Mouse (Mus musculus) lung, postnatal 0 days (tissue): ENCODE results near the gene Gpc2. TPM values are rescaled to one million over a fixed set of nuclear protein-coding genes. Genes with fewer than 3 reads are reported as not detected.

Source experiments
- ATAC-seq: fragments of 200-750 bp; cut with Nextera tagmentation; 2 replicates; pipeline ENCODE4 v1.8.0; 2017; ENCODE audit warnings: moderate library complexity
- DNase-seq: peaks from one replicate; pipeline ENCODE4 v3.0.0-alpha.2; 2016; ENCODE audit warnings: low spot score
- H3K27ac ChIP-seq: fragments of 300-500 bp; sonication (generic); 2 replicates; pipeline ENCODE4 v1.5.1; 2014; ENCODE audit warnings: antibody characterized with exemption, mild to moderate bottlenecking, low read length, mixed read lengths
- H3K27me3 ChIP-seq: fragments of 300-500 bp; sonication (generic); replicated peaks from 2 replicates; pipeline ENCODE4 v1.6.1; 2014; ENCODE audit warnings: low read length, mixed read lengths; ENCODE audit not compliant: insufficient read depth
- H3K36me3 ChIP-seq: fragments of 300-500 bp; sonication (generic); 2 replicates; pipeline ENCODE4 v1.6.1; 2014; ENCODE audit warnings: low read length, mixed read lengths; ENCODE audit not compliant: insufficient read depth
- H3K4me1 ChIP-seq: fragments of 300-500 bp; sonication (generic); 2 replicates; pipeline ENCODE4 v1.6.1; 2014; ENCODE audit warnings: antibody characterized with exemption, low read depth, low read length, mixed read lengths; ENCODE audit not compliant: insufficient read depth
- H3K4me2 ChIP-seq: fragments of 300-500 bp; sonication (generic); replicated peaks from 2 replicates; pipeline ENCODE4 v1.6.1; 2014; ENCODE audit warnings: low read depth, mild to moderate bottlenecking, low read length, moderate library complexity, mixed read lengths
- H3K4me3 ChIP-seq: fragments of 300-500 bp; sonication (generic); 2 replicates; pipeline ENCODE4 v1.5.1; 2014; ENCODE audit warnings: low read depth, low read length
- H3K9ac ChIP-seq: fragments of 300-500 bp; sonication (generic); replicated peaks from 2 replicates; pipeline ENCODE4 v1.6.1; 2014; ENCODE audit warnings: low read depth, mild to moderate bottlenecking
- H3K9me3 ChIP-seq: fragments of 300-500 bp; sonication (generic); 2 replicates; pipeline ENCODE4 v1.6.1; 2016; ENCODE audit warnings: low read length, mixed read lengths
- CTCF ChIP-seq: IDR thresholded peaks from 2 replicates; pipeline ENCODE4 v1.5.1; 2016; ENCODE audit warnings: antibody characterized with exemption, mild to moderate bottlenecking
- EP300 ChIP-seq: IDR thresholded peaks from 2 replicates; pipeline ENCODE4 v1.6.1; 2016; ENCODE audit warnings: antibody characterized with exemption, mild to moderate bottlenecking, control low read depth
- WGBS: fragments of 180-500 bp; shearing (Covaris S2); extraction: QIAGEN DNeasy Blood & Tissue Kit; methylation state at CpG from one replicate; pipeline ENCODE4 v1.1.7; 2014; 5-methylcytosine and 5-hydroxymethylcytosine counted together
- polyA plus RNA-seq: library from polyadenylated mRNA; unstranded; fragments of >200 nt; fragmentation: Nextera tagmentation; extraction: Ambion mirVana; gene quantifications from 2 replicates; pipeline ENCODE4 v1.2.1, GENCODE M21; 2015

Gpc2 gene
- polyA plus RNA-seq, 1 experiment from 2014 or later, result 2.0 TPM

DNA sequence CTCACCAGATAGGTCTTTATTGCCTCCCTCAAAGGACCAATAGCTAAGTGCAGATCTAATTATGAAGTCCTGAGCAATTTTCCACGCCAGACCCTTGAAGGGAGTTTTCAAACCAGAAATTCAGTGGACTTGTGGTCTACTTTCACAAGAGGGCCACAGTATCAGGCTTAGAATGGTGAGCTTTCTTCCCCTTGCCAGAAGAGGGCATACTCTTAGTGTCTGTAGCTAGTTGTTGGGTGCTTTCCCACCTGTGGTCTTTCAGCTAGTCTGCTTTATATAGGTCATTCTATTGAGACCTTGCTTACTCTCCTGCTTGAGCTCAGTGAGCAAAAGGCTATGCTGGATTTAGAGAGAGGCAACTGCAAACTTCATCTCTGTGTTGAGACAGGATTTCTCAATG is 3.7 kb upstream of the Gpc2 start:
- no peak for ATAC-seq
- no peaks in the 10 kb centered on the region for H3K4me1 ChIP-seq

DNA sequence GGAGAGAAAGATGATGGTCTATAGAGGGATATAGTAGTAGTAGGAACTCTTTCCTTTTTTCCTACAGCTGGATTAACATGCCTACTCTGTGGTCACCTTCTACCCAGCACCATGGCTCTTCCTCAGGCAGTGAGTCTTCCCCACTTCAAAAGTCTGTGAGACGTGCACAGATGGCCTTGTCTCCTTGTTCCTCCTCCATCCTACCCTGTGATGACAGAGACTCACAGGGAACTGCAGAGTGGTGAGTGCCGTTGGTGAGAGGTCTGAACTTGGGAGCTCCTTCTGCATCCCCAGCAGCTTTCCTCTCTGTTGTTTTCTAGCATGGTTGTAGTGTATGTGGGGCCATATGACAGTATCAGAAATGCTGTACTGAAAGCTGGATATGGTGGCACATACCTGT is 2.0 kb upstream of the Gpc2 start:
- TF ChIP-seq CTCF (no peak), EP300 (no peak)
- Histone ChIP-seq H3K9ac (no peak overlapping the region), H3K4me2 (no peak overlapping the region), H3K9me3 (no peaks in the 10 kb centered on the region), H3K36me3 (no peaks in the 10 kb centered on the region), H3K27me3 (no peaks in the 10 kb centered on the region), H3K4me3 (no peak overlapping the region), H3K4me1 (no peaks in the 10 kb centered on the region), H3K27ac (no peak overlapping the region)
- no peak for ATAC-seq
- no peak for DNase-seq
- WGBS, result 68% methylated on average over 2 of the region's 2 CpGs

More for the DNA sequence above, 3.7 kb upstream of the Gpc2 start:
- Histone ChIP-seq H3K27me3 (no peaks in the 10 kb centered on the region), H3K9ac (no peak overlapping the region), H3K36me3 (no peaks in the 10 kb centered on the region), H3K4me3 (no peak overlapping the region), H3K9me3 (no peaks in the 10 kb centered on the region), H3K4me2 (no peak overlapping the region), H3K27ac (no peak overlapping the region)
- WGBS, result 52% methylated on average over 1 of the region's 1 CpGs
- TF ChIP-seq EP300, result no peak
- TF ChIP-seq CTCF, result peak; percentile 41
- DNase-seq, result no peak

DNA sequence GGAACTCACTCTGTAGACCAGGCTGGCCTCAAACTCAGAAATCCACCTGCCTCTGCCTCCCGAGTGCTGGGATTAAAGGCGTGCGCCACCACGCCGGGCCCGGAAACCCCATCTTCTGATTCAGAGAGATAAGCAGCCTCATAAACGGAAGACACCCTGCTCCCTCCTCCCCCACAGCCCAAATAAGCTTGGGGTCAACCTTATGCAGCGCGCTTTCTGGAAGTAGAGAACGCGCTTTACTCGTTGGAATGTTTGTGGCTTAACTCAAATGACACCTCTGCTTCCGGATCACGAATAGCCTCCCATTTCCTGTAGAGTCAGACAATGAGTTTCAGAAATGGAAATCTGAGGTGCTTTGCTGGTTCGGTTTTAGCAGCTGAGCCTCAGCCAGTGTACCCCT is 1.0 kb upstream of the Gpc2 start:
- 89% methylated on average over 15 of the region's 15 CpGs for WGBS
- no peaks in the 10 kb centered on the region for H3K9me3 ChIP-seq
- DNase-seq, result no peak
- H3K27me3 ChIP-seq, result no peaks in the 10 kb centered on the region
- H3K4me3 ChIP-seq, result no peak overlapping the region
- ATAC-seq, result no peak
- no peak overlapping the region for H3K9ac ChIP-seq
- H3K4me1 ChIP-seq, result no peaks in the 10 kb centered on the region
- H3K4me2 ChIP-seq, result no peak overlapping the region
- H3K36me3 ChIP-seq, result no peaks in the 10 kb centered on the region
- H3K27ac ChIP-seq, result no peak overlapping the region
- no peak for TF ChIP-seq CTCF

DNA sequence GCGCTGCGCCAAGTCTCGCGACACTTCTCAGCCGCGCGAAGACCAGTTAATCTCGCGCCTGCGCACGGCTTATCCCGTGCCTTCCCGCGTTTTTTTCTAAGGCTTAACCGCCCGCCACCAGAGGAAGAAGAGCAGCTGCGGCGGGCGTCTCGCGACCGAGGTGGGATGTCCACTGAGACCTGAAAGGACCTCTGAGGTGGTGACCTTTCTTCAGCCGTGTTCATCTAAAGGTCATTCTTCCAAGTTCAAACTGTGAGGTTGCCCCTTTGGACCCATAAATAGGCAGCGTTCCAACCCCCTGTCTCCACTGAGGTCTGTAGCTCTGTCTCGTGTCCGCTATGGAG is 592 bp upstream of the Gpc2 start:
- H3K9me3 ChIP-seq, result no peaks in the 10 kb centered on the region
- TF ChIP-seq CTCF, result no peak
- ATAC-seq, result no peak
- no peaks in the 10 kb centered on the region for H3K4me1 ChIP-seq
- 18% methylated on average over 26 of the region's 26 CpGs for WGBS
- no peaks in the 10 kb centered on the region for H3K36me3 ChIP-seq
- H3K27ac ChIP-seq, result no peak overlapping the region
- no peaks in the 10 kb centered on the region for H3K27me3 ChIP-seq
- no peak for DNase-seq
- peak overlapping the region; percentile 34; the same call in 1 of the 2 replicates for H3K4me3 ChIP-seq
- H3K4me2 ChIP-seq, result peak overlapping the region; percentile 72
- H3K9ac ChIP-seq, result no peak overlapping the region

DNA sequence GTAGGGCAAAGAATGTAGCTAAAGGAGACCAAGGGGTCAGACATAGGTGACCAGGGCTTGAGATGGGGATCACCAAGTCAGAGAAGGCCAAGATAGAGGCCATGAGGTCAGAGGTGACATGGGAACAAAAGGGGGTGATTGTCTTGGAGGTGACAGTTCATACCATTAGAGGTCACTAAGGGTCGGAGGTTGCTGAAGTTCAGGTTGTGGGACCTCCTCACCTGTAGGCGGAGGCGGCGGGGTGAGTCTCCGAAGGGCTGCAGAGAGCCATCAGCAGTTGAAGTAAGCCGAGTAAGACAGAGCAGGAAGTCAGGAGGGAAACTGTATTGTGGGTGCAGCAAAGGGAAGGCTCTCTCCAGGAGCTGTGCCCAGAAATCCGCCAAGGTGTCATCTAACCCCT is 1.8 kb downstream of the Gpc2 start:
- no peak overlapping the region for H3K9ac ChIP-seq
- DNase-seq (no peak), ATAC-seq (no peak)
- WGBS, result 84% methylated on average over 7 of the region's 7 CpGs
- H3K4me2 ChIP-seq, result no peak overlapping the region
- no peak overlapping the region for H3K27ac ChIP-seq
- no peaks in the 10 kb centered on the region for H3K4me1 ChIP-seq
- no peak overlapping the region for H3K4me3 ChIP-seq
- H3K36me3 ChIP-seq, result no peaks in the 10 kb centered on the region
- TF ChIP-seq CTCF (no peak), EP300 (no peak)
- no peaks in the 10 kb centered on the region for H3K27me3 ChIP-seq
- H3K9me3 ChIP-seq, result no peaks in the 10 kb centered on the region

DNA sequence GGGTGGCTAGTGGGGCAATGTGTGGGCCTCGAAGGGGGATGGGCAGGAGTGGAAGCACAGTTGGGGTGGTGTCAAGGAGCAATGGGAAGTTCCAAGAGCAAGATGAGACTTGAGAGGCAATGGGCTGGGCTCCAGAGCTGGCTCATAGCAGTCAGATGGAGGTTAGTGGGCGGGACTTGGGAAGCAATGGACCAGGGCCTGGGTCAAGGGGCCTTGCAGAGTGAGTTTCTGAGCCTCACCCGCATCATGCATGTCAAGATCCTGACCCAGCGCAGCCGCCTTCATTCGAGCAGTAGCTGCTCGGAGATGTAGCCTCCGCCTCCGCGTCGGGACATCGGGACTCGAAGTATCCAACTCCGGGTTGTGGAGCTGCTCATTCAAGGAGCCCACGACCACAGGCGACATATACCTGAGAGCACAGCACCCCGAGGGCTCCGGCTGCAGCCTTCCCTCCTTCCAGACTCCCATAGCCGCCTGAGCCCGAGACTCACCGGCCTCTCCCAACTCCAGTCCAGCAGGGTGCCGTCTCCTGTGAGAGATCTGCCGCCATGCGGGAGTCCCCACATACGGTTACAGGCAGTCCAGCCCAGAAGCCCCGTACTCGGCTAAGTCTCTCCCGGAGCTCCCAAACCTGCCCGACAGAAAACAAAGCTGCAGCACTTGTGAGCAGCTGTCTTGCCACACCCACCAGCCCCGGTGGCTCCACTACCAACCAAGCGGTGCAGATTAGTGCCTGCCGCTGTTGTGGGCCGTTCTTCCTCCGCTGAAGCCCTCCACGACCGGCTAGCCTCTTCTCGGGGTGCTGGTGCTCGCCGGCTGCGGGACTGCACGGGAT is 4.4 kb downstream of the Gpc2 start:
- Histone ChIP-seq H3K9ac (0 out of 2 replicates have a peak overlapping the region, but pooled peaks have one; percentile 8), H3K36me3 (no peaks in the 10 kb centered on the region), H3K4me1 (no peaks in the 10 kb centered on the region), H3K4me3 (no peak overlapping the region), H3K9me3 (no peaks in the 10 kb centered on the region), H3K27ac (no peak overlapping the region), H3K27me3 (no peaks in the 10 kb centered on the region), H3K4me2 (peak overlapping the region; percentile 38)
- 41% methylated on average over 41 of the region's 41 CpGs for WGBS
- TF ChIP-seq EP300 (no peak), CTCF (no peak)
- no peak for DNase-seq
- ATAC-seq, result no peak

DNA sequence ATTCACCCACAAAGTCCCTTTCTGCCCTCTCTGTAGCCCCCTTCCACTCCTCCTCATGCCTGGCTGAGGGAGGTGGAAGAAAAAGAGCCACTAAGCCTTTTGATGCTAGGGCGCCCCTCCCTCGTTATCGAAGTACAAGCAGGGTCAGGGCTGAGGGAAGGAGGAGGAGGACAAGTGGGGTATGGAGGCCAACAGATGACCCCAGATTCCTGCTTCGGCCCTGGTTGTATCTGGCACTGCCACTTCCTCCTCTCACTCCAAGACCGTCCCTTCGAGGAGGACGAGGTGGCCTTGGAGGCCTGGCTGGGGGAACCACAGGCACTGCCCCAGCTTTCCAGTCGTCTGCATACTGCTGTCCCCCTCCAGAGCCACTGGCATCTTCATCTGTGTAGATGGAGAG is 5.6 kb downstream of the Gpc2 start:
- Histone ChIP-seq H3K27me3 (no peaks in the 10 kb centered on the region), H3K36me3 (no peaks in the 10 kb centered on the region), H3K9ac (no peak overlapping the region), H3K27ac (no peak overlapping the region), H3K4me1 (no peaks in the 10 kb centered on the region), H3K9me3 (no peaks in the 10 kb centered on the region), H3K4me2 (no peak overlapping the region), H3K4me3 (no peak overlapping the region)
- TF ChIP-seq EP300 (no peak), CTCF (no peak)
- ATAC-seq, result no peak
- no peak for DNase-seq
- WGBS, result 76% methylated on average over 8 of the region's 8 CpGs
